Mouse (Mus musculus): ENCODE data around the gene Akr7a5. TPM values are rescaled to one million over a fixed set of nuclear protein-coding genes. Genes with fewer than 3 reads are reported as not detected.

Gene Akr7a5
- polyA plus RNA-seq, 1 experiment from 2014 or later: 66.6 TPM

DNA sequence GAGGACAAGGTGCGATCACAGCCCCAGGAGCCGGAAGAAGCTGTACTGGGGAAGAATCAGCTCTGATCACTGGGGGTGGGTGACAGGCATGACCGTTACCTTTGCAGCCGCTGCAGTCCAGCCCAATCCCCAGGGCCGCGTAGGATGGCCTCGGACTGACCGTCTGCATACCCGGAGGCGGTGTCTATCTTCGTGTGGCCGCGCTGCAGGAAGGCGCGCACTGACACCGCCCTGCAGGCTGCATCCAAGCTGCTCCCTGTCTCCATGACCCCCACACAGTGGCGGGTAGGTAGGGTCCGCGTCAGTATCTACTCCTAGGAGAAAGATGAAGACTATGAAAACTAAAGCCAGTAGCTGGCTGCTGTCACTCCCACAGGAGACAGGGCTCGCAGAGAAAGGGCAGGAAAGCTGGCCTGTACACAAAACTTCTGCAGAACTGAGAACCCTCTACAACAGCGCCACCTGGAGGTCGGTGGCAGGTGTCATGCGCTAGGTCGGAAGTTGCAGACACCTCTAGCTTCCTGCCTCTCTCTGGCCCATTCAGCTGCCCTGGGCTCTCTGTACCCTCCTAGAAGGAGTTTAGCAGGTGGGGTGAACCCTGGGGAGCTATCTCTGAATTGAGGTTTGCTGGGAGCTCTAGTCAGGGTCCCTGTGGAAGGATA is 26.4 kb downstream of the Akr7a5 start:
- H3K4me2 ChIP-seq (ENCODE audit: low read length): peak overlapping the region; percentile 18; the same call in 1 of the 2 replicates
- H3K4me3 ChIP-seq (ENCODE audit: low read depth, low read length): no peak overlapping the region
- no peak overlapping the region for H3K27ac ChIP-seq (ENCODE audit: low read length)
- H3K36me3 ChIP-seq (ENCODE audit: control insufficient read depth, insufficient read depth, low read length): no peaks in the 10 kb centered on the region
- no peaks in the 10 kb centered on the region for H3K9me3 ChIP-seq (replicated peaks; ENCODE audit: control insufficient read depth, low read length, poor library complexity, severe bottlenecking)
- H3K9ac ChIP-seq (ENCODE audit: low read depth, low read length): no peak overlapping the region
- H3K27me3 ChIP-seq (ENCODE audit: control insufficient read depth, insufficient read depth, low read depth, low read length): peaks cover 3% of the 10 kb centered on the region; the same call in 1 of the 2 replicates
- no peaks in the 10 kb centered on the region for H3K4me1 ChIP-seq (ENCODE audit: control insufficient read depth, insufficient read depth, low read length)
- 32% methylated on average over 24 of the region's 24 CpGs for WGBS
- no peak for ATAC-seq

DNA sequence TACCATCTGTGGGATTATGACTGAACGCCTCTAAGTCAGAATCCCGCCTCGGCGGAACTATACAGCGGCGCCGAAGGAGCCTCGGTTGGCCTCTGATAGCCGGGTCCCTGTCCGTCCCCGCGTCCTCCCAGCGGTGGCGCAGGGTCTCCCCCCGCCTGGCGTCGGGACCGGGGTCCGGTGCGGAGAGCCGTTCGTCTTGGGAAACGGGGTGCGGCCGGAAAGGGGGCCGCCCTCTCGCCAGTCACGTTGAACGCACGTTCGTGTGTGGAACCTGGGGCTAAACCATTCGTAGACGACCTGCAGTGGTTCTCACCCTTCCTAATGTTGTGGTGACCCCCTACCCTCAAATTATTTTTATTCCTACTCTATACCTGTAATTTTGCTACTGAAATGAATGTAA is 27.6 kb downstream of the Akr7a5 start:
- Histone ChIP-seq H3K9ac (ENCODE audit: low read depth, low read length) (no peak overlapping the region), H3K4me1 (ENCODE audit: control insufficient read depth, insufficient read depth, low read length) (no peaks in the 10 kb centered on the region), H3K27me3 (ENCODE audit: control insufficient read depth, insufficient read depth, low read depth, low read length) (peaks cover 3% of the 10 kb centered on the region; the same call in 1 of the 2 replicates), H3K9me3 (replicated peaks; ENCODE audit: control insufficient read depth, low read length, poor library complexity, severe bottlenecking) (no peaks in the 10 kb centered on the region), H3K4me3 (ENCODE audit: low read depth, low read length) (no peak overlapping the region), H3K27ac (ENCODE audit: low read length) (no peak overlapping the region), H3K36me3 (ENCODE audit: control insufficient read depth, insufficient read depth, low read length) (no peaks in the 10 kb centered on the region), H3K4me2 (ENCODE audit: low read length) (no peak overlapping the region)
- 59% methylated on average over 33 of the region's 33 CpGs for WGBS
- no peak for ATAC-seq

DNA sequence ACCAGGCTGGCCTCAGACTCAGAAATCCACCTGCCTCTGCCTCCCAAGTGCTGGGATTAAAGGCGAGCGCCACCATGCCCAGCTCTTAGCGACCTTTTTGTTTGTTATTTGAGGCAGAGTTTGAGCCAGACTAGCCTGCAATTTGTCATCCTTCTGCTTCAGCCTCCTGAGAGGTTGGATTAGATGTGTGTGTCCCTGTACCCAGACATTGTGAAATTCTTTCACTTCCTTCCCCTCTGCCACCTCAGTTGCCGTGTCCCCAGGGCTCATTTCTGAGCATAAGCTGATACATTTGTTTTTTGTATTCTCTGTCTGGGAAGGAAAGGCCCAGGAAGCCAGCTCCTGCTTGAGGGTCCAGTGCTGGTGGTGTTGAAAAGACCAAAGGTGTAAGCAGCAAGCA is 30.3 kb downstream of the Akr7a5 start:
- Histone ChIP-seq H3K9ac (ENCODE audit: low read depth, low read length) (no peak overlapping the region), H3K36me3 (ENCODE audit: control insufficient read depth, insufficient read depth, low read length) (no peaks in the 10 kb centered on the region), H3K4me2 (ENCODE audit: low read length) (no peak overlapping the region), H3K27ac (ENCODE audit: low read length) (no peak overlapping the region), H3K4me3 (ENCODE audit: low read depth, low read length) (no peak overlapping the region), H3K27me3 (ENCODE audit: control insufficient read depth, insufficient read depth, low read depth, low read length) (peaks cover 3% of the 10 kb centered on the region; the same call in 1 of the 2 replicates), H3K9me3 (replicated peaks; ENCODE audit: control insufficient read depth, low read length, poor library complexity, severe bottlenecking) (no peaks in the 10 kb centered on the region), H3K4me1 (ENCODE audit: control insufficient read depth, insufficient read depth, low read length) (no peaks in the 10 kb centered on the region)
- WGBS: 82% methylated on average over 4 of the region's 4 CpGs
- no peak for ATAC-seq

DNA sequence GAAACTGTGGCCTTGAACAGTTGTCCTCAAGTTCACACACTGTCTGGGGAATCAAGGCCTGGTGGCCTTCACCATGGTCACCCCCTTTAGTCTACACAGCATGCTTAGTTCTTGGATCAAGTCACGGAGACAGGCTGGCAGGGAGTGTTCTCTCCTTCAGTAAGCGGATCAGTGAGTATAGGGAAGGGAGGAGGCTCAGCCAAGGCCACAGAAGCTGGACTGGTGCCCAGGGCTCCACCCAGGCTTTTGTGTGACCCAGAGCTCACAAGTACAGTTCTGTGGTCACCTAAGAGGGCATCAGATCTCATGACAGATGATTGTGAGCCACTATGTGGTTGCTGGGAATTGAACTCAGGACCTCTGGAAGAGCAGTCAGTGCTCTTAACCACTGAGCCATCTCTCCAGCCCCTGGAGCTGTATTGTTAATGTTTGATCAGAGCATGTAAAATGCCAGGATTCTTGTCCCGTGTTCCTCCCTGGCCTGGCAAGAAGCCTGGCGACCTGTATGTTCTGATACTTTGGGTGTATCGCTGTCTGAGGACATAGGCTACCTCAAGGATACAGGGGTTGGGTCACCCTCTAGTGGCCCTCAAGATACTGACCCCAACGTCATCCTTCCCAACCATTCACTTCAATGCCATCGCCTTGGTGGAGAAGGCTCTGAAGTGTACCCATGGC is 31.2 kb downstream of the Akr7a5 start:
- Histone ChIP-seq H3K4me3 (ENCODE audit: low read depth, low read length) (no peak overlapping the region), H3K27ac (ENCODE audit: low read length) (no peak overlapping the region), H3K9ac (ENCODE audit: low read depth, low read length) (no peak overlapping the region), H3K4me1 (ENCODE audit: control insufficient read depth, insufficient read depth, low read length) (no peaks in the 10 kb centered on the region), H3K36me3 (ENCODE audit: control insufficient read depth, insufficient read depth, low read length) (peaks cover 3% of the 10 kb centered on the region; the same call in 1 of the 2 replicates), H3K4me2 (ENCODE audit: low read length) (no peak overlapping the region), H3K9me3 (replicated peaks; ENCODE audit: control insufficient read depth, low read length, poor library complexity, severe bottlenecking) (no peaks in the 10 kb centered on the region), H3K27me3 (ENCODE audit: control insufficient read depth, insufficient read depth, low read depth, low read length) (peaks cover 3% of the 10 kb centered on the region; the same call in 1 of the 2 replicates)
- WGBS: 74% methylated on average over 7 of the region's 7 CpGs
- ATAC-seq: no peak

DNA sequence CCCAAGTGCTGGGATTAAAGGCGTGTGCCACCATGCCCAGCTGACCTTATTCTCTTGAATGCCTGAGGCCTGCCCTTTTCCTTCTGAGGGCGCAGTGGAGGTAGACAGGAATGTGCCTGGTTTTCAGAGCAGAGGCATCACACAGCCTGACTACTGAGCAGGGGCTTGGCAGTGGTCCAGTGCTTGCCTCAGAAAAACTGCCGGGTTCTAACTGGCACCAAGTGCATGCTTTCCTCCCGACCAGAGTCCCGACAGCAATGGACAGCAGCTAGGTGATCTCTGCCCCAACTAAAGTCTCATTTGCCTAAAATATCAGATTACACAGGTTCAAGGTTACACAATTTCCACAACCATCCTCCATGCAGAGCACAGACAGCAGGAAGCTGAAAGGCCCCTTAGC is 33.2 kb downstream of the Akr7a5 start:
- no peak for ATAC-seq
- WGBS: 70% methylated on average over 5 of the region's 5 CpGs

DNA sequence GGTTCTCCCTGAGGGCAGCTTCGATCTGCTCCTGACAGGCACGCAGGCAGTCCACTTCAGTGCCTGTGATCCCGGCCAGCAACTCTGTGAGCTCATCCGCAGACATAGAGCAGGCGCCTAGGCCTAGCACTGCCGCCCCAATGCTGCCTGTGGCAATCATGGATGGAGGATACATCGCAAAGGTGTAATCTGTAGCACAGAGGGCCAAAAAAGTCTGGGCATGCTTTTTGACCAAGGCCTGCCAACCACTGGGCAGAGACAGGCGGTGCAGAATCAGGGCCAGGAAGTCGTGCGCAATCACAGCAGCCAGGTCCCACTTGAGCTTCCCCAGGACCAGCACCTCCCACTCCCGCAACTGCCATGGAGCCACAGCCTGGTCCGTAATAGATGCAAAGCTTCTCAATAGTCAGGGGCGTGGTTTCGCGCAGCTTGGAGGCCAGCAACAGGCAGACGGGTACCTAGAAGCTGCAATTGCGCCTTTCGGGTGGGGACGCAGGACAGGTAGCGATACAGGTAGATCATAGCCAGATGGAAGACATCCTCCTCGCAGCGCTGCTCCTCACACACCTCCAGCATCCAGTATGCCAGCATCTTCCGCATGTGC is 35.0 kb downstream of the Akr7a5 start:
- H3K4me3 ChIP-seq (ENCODE audit: low read depth, low read length): no peak overlapping the region

More for the DNA sequence above, 33.2 kb downstream of the Akr7a5 start:
- no peak overlapping the region for H3K4me2 ChIP-seq (ENCODE audit: low read length)
- no peaks in the 10 kb centered on the region for H3K4me1 ChIP-seq (ENCODE audit: control insufficient read depth, insufficient read depth, low read length)
- no peak overlapping the region for H3K9ac ChIP-seq (ENCODE audit: low read depth, low read length)
- no peak overlapping the region for H3K27ac ChIP-seq (ENCODE audit: low read length)
- no peaks in the 10 kb centered on the region for H3K9me3 ChIP-seq (replicated peaks; ENCODE audit: control insufficient read depth, low read length, poor library complexity, severe bottlenecking)
- peaks cover 11% of the 10 kb centered on the region for H3K36me3 ChIP-seq (ENCODE audit: control insufficient read depth, insufficient read depth, low read length)
- no peak overlapping the region for H3K4me3 ChIP-seq (ENCODE audit: low read depth, low read length)
- H3K27me3 ChIP-seq (ENCODE audit: control insufficient read depth, insufficient read depth, low read depth, low read length): no peaks in the 10 kb centered on the region

DNA sequence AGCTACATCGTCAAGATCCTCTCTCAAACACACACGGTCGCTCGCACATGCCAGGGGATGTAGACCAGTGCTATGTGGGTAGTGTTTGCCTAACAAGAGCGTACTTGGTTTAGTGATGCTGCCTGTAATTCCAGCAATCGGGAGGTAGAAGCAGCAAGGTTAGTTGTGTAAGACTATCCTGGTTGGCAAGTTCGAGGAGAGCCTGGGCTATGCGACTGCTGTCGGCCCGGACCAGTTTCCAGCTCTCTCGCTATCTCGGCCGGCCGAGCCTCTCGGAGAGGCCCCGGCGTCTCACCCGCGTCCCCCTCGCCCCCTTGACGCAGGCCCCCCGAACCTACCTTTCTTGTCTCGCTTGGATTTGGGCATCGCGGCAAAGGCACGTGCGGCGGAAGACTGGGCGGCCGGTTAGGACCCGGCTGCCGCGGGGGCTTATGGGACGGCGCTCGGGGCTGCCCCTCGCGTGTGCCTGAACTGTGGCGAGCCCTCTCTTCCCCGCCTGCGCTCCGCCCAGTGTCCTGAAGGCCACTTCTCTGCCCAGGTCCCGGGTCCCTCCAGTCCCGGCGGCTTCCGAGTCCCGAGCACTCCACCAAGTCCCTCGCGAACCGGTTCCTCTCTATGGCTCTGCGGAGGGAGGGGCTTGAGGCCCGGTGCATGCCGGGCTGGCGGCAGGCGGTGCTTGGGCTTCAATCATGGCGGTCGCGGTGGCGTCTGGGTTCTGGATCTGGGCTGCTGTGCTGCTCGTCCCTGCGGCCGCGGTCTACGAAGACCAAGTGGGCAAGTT is 41.6 kb downstream of the Akr7a5 start, which contains the start of the genes Mrto4, Emc1 and Ubr4:
TSS of gene Mrto4 (minus strand) at position 646 of the 781 bp plus-strand sequence.
TSS of gene Emc1 (plus strand) at position 657 of the 781 bp plus-strand sequence.
TSS of gene Ubr4 (plus strand) at position 679 of the 781 bp plus-strand sequence.
- H3K36me3 ChIP-seq (ENCODE audit: control insufficient read depth, insufficient read depth, low read length): peaks cover 14% of the 10 kb centered on the region
- peak within 1 kb of the TSS; percentile 97 for H3K27ac ChIP-seq (ENCODE audit: low read length)
- H3K4me3 ChIP-seq (ENCODE audit: low read depth, low read length): peak within 1 kb of the TSS; percentile 67
- peak within 1 kb of the TSS; percentile 84 for H3K9ac ChIP-seq (ENCODE audit: low read depth, low read length)
- H3K9me3 ChIP-seq (replicated peaks; ENCODE audit: control insufficient read depth, low read length, poor library complexity, severe bottlenecking): no peaks in the 10 kb centered on the region
- peak; percentile 96 for ATAC-seq
- H3K4me2 ChIP-seq (ENCODE audit: low read length): peak within 1 kb of the TSS; percentile 92
- H3K27me3 ChIP-seq (ENCODE audit: control insufficient read depth, insufficient read depth, low read depth, low read length): no peaks in the 10 kb centered on the region
- H3K4me1 ChIP-seq (ENCODE audit: control insufficient read depth, insufficient read depth, low read length): peaks cover 18% of the 10 kb centered on the region
- WGBS: under 1% methylated on average over 64 of the region's 64 CpGs

More for the DNA sequence above, 35.0 kb downstream of the Akr7a5 start:
- no peaks in the 10 kb centered on the region for H3K9me3 ChIP-seq (replicated peaks; ENCODE audit: control insufficient read depth, low read length, poor library complexity, severe bottlenecking)
- no peak for ATAC-seq
- no peak overlapping the region for H3K27ac ChIP-seq (ENCODE audit: low read length)
- H3K4me1 ChIP-seq (ENCODE audit: control insufficient read depth, insufficient read depth, low read length): peaks cover 1% of the 10 kb centered on the region
- no peaks in the 10 kb centered on the region for H3K27me3 ChIP-seq (ENCODE audit: control insufficient read depth, insufficient read depth, low read depth, low read length)
- 64% methylated on average over 23 of the region's 23 CpGs for WGBS
- no peak overlapping the region for H3K9ac ChIP-seq (ENCODE audit: low read depth, low read length)
- peaks cover 15% of the 10 kb centered on the region for H3K36me3 ChIP-seq (ENCODE audit: control insufficient read depth, insufficient read depth, low read length)
- H3K4me2 ChIP-seq (ENCODE audit: low read length): no peak overlapping the region

DNA sequence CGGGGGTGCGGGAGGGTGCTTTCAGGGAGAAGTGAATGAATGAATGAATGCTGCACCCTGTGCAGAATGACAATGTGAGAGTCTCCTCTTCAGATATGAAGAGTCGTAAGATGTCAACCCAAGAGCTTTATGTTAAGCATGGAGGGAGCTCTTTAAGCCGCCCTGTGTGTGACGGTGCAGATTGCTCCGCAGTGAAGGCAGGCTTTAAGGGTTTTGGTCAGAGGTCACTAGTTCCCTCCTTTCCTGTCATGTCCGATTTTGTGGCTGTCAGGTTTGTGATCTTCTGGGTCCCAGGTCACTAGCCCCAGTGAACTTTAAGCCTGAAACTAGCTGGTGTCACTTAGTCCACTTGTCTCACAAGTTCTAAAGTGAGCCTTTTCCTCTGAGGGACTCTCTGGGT is 42.3 kb downstream of the Akr7a5 start:
- Histone ChIP-seq H3K9me3 (replicated peaks; ENCODE audit: control insufficient read depth, low read length, poor library complexity, severe bottlenecking) (no peaks in the 10 kb centered on the region), H3K4me1 (ENCODE audit: control insufficient read depth, insufficient read depth, low read length) (peaks cover 18% of the 10 kb centered on the region), H3K4me3 (ENCODE audit: low read depth, low read length) (peak overlapping the region; percentile 67), H3K27ac (ENCODE audit: low read length) (peak overlapping the region; percentile 97), H3K4me2 (ENCODE audit: low read length) (peak overlapping the region; percentile 92), H3K9ac (ENCODE audit: low read depth, low read length) (peak overlapping the region; percentile 84), H3K36me3 (ENCODE audit: control insufficient read depth, insufficient read depth, low read length) (peaks cover 18% of the 10 kb centered on the region), H3K27me3 (ENCODE audit: control insufficient read depth, insufficient read depth, low read depth, low read length) (no peaks in the 10 kb centered on the region)
- 1% methylated on average over 7 of the region's 7 CpGs for WGBS
- peak; percentile 47; the same call in 1 of the 2 replicates for ATAC-seq

All from midbrain, embryonic 16.5 days (tissue).